Mouse (Mus musculus) myocyte (in vitro differentiated cells): Measurements from ENCODE around the gene Tiam1. TPM values are rescaled to one million over a fixed set of nuclear protein-coding genes. Genes with fewer than 3 reads are reported as not detected.

Source experiments
- H3K27me3 ChIP-seq: one replicate; pipeline ENCODE4 v1.6.1; 2011; ENCODE audit not compliant: control insufficient read depth, insufficient read depth, insufficient read length
- H3K36me3 ChIP-seq: one replicate; pipeline ENCODE4 v1.6.1; 2011; ENCODE audit not compliant: control insufficient read depth, insufficient read depth
- H3K4me2 ChIP-seq: one replicate; pipeline ENCODE4 v1.6.1; 2011; ENCODE audit warnings: low read depth, control low read depth
- H3K4me3 ChIP-seq: one replicate; pipeline ENCODE4 v1.5.1; 2011; ENCODE audit warnings: mild to moderate bottlenecking, control low read depth, moderate library complexity
- H3K79me2 ChIP-seq: one replicate; pipeline ENCODE4 v1.6.1; 2011; ENCODE audit not compliant: control insufficient read depth, insufficient read depth
- H3ac ChIP-seq: one replicate; pipeline ENCODE4 v1.6.1; 2011; ENCODE audit not compliant: control insufficient read depth, insufficient read length
- CEBPB ChIP-seq: IDR thresholded peaks from 2 replicates; pipeline ENCODE4 v1.6.1; 2011; ENCODE audit warnings: mild to moderate bottlenecking, moderate library complexity; ENCODE audit not compliant: poor library complexity, insufficient read depth, severe bottlenecking
- E2F4 ChIP-seq: IDR thresholded peaks from one replicate; pipeline ENCODE4 v1.6.1; 2011; ENCODE audit warnings: mild to moderate bottlenecking, control low read depth, moderate library complexity; ENCODE audit not compliant: insufficient read depth
- MAX ChIP-seq: IDR thresholded peaks from one replicate; pipeline ENCODE4 v1.6.1; 2011; ENCODE audit warnings: low read depth, mild to moderate bottlenecking, control low read depth
- MYOD1 ChIP-seq, 3 experiments: IDR thresholded peaks; one replicate each; pipeline ENCODE4 v1.6.1; 2011; ENCODE audit warnings: control low read depth in 2 of 3, low read depth in 2 of 3, mild to moderate bottlenecking in 2 of 3, moderate library complexity in 1 of 3; ENCODE audit not compliant: insufficient read length in 2 of 3, control insufficient read depth in 1 of 3
- MYOG ChIP-seq, 3 experiments: IDR thresholded peaks; one replicate each; pipeline ENCODE4 v1.6.1; 2011; ENCODE audit warnings: control low read depth in 2 of 3, low read depth in 2 of 3, mild to moderate bottlenecking in 2 of 3; ENCODE audit not compliant: insufficient read length in 2 of 3, control insufficient read depth in 1 of 3, insufficient read depth in 1 of 3
- POLR2A ChIP-seq: IDR thresholded peaks from one replicate; pipeline ENCODE4 v1.6.1; 2011; ENCODE audit warnings: low read depth, mild to moderate bottlenecking, control low read depth, moderate library complexity; ENCODE audit not compliant: insufficient read length
- POLR2AphosphoS2 ChIP-seq: IDR thresholded peaks from one replicate; pipeline ENCODE4 v1.6.1; 2011; ENCODE audit warnings: low read depth, control low read depth; ENCODE audit not compliant: insufficient read length
- REST ChIP-seq: IDR thresholded peaks from one replicate; pipeline ENCODE4 v1.6.1; 2011; ENCODE audit warnings: mild to moderate bottlenecking, control low read depth, moderate library complexity; ENCODE audit not compliant: insufficient read depth, insufficient read length
- SRF ChIP-seq: IDR thresholded peaks from one replicate; pipeline ENCODE4 v1.6.1; 2011; ENCODE audit warnings: low read depth; ENCODE audit not compliant: control insufficient read depth, insufficient read length
- TCF12 ChIP-seq: IDR thresholded peaks from one replicate; pipeline ENCODE4 v1.6.1; 2011; ENCODE audit warnings: mild to moderate bottlenecking, control low read depth; ENCODE audit not compliant: poor library complexity, insufficient read depth, severe bottlenecking
- TCF3 ChIP-seq: IDR thresholded peaks from one replicate; pipeline ENCODE4 v1.6.1; 2011; ENCODE audit warnings: low read depth, control low read depth; ENCODE audit not compliant: insufficient read length
- USF1 ChIP-seq: IDR thresholded peaks from one replicate; pipeline ENCODE4 v1.6.1; 2011; ENCODE audit warnings: low read depth, mild to moderate bottlenecking, control low read depth, moderate library complexity
- polyA plus RNA-seq: library from polyadenylated mRNA; unstranded; fragments of >200 nt; fragmentation: generic; extraction: Trizol; gene quantifications from one replicate; pipeline ENCODE4 v1.2.1, GENCODE M21; 2012; ENCODE audit warnings: missing spikeins

The Tiam1 gene
- polyA plus RNA-seq, 1 experiment: 2.2 TPM

GRCm38 (mm10) chr16:90052409-90052808 lies 91.2 kb downstream of the Tiam1 start:
- H3K36me3 ChIP-seq: no peaks in the 10 kb centered on the region
- no peak overlapping the region for H3K4me3 ChIP-seq
- no peak overlapping the region for H3K4me2 ChIP-seq
- no peak for TF ChIP-seq POLR2A
- H3K27me3 ChIP-seq: no peaks in the 10 kb centered on the region
- H3ac ChIP-seq: no peak overlapping the region
- H3K79me2 ChIP-seq: no peaks in the 10 kb centered on the region

- no peak for TF ChIP-seq USF1
- TF ChIP-seq POLR2AphosphoS2: no peak
- TF ChIP-seq TCF12: no peak
- TF ChIP-seq E2F4: no peak
- TF ChIP-seq MAX: no peak
- TF ChIP-seq CEBPB: no peak
- no peak for TF ChIP-seq MYOG (IDR thresholded peaks at IDR 0.05; ENCODE audit: control insufficient read depth in 1 of 3, insufficient read depth in 1 of 3, insufficient read length in 2 of 3, low read depth in 2 of 3)
- no peak for TF ChIP-seq TCF3
- no peak for TF ChIP-seq POLR2A
- no peak for TF ChIP-seq MYOD1 (IDR thresholded peaks at IDR 0.05; ENCODE audit: control insufficient read depth in 1 of 3, insufficient read length in 2 of 3, low read depth in 2 of 3)
- no peak for TF ChIP-seq SRF
- TF ChIP-seq REST: no peak
- Histone ChIP-seq H3K4me3 (no peak overlapping the region), H3K36me3 (no peaks in the 10 kb centered on the region), H3K27me3 (no peaks in the 10 kb centered on the region), H3K79me2 (no peaks in the 10 kb centered on the region), H3ac (no peak overlapping the region), H3K4me2 (no peak overlapping the region)
Observed at GRCm38 (mm10) chr16:90051051-90051450, 92.5 kb downstream of the Tiam1 start.

GRCm38 (mm10) chr16:90047841-90048240 lies 95.7 kb downstream of the Tiam1 start:
- no peaks in the 10 kb centered on the region for H3K36me3 ChIP-seq
- no peaks in the 10 kb centered on the region for H3K27me3 ChIP-seq
- H3K4me2 ChIP-seq: no peak overlapping the region
- H3ac ChIP-seq: no peak overlapping the region
- H3K4me3 ChIP-seq: no peak overlapping the region
- no peaks in the 10 kb centered on the region for H3K79me2 ChIP-seq
- TF ChIP-seq MAX (no peak), TCF12 (no peak), E2F4 (no peak), REST (no peak), POLR2AphosphoS2 (no peak), MYOD1 (IDR thresholded peaks at IDR 0.05; ENCODE audit: control insufficient read depth in 1 of 3, insufficient read length in 2 of 3, low read depth in 2 of 3) (no peak), SRF (no peak), MYOG (IDR thresholded peaks at IDR 0.05; ENCODE audit: control insufficient read depth in 1 of 3, insufficient read depth in 1 of 3, insufficient read length in 2 of 3, low read depth in 2 of 3) (no peak), TCF3 (no peak), USF1 (no peak), POLR2A (no peak), CEBPB (no peak)

- H3ac ChIP-seq: no peak overlapping the region
- H3K36me3 ChIP-seq: no peaks in the 10 kb centered on the region
- H3K4me2 ChIP-seq: no peak overlapping the region
- no peak overlapping the region for H3K4me3 ChIP-seq
- TF ChIP-seq POLR2A (no peak), USF1 (no peak), MAX (no peak), E2F4 (no peak), MYOD1 (IDR thresholded peaks at IDR 0.05; ENCODE audit: control insufficient read depth in 1 of 3, insufficient read length in 2 of 3, low read depth in 2 of 3) (no peak)
- H3K79me2 ChIP-seq: no peaks in the 10 kb centered on the region
- no peaks in the 10 kb centered on the region for H3K27me3 ChIP-seq
Observed at GRCm38 (mm10) chr16:90046494-90047158, 96.9 kb downstream of the Tiam1 start.

- H3K4me2 ChIP-seq: no peak overlapping the region
- H3K4me3 ChIP-seq: no peak overlapping the region
- no peaks in the 10 kb centered on the region for H3K27me3 ChIP-seq
- no peak for TF ChIP-seq TCF3
- TF ChIP-seq MYOD1 (IDR thresholded peaks at IDR 0.05; ENCODE audit: control insufficient read depth in 1 of 3, insufficient read length in 2 of 3, low read depth in 2 of 3): no peak
- TF ChIP-seq POLR2AphosphoS2: no peak
- no peak for TF ChIP-seq CEBPB
- no peak for TF ChIP-seq SRF
- no peak for TF ChIP-seq POLR2A
- TF ChIP-seq TCF12: no peak
- no peak for TF ChIP-seq MYOG (IDR thresholded peaks at IDR 0.05; ENCODE audit: control insufficient read depth in 1 of 3, insufficient read depth in 1 of 3, insufficient read length in 2 of 3, low read depth in 2 of 3)
- TF ChIP-seq MAX: no peak
- no peak for TF ChIP-seq REST
- no peaks in the 10 kb centered on the region for H3K36me3 ChIP-seq
- no peak overlapping the region for H3ac ChIP-seq
- H3K79me2 ChIP-seq: no peaks in the 10 kb centered on the region
Observed at GRCm38 (mm10) chr16:90045611-90046010, 98.0 kb downstream of the Tiam1 start.
